Mouse (Mus musculus) spleen, adult 2 months (tissue): ENCODE data around the gene Nedd9.

Source experiments
- CTCF ChIP-seq: fragments of 200-500 bp; IDR thresholded peaks from 2 replicates; pipeline ENCODE4 v1.5.1; 2011; ENCODE audit warnings: mild to moderate bottlenecking, inconsistent platforms; ENCODE audit not compliant: insufficient read depth, insufficient read length, insufficient replicate concordance; ENCODE audit errors: extremely low read depth
- POLR2A ChIP-seq: fragments of 200-500 bp; IDR thresholded peaks from 2 replicates; pipeline ENCODE4 v1.6.1; 2011; ENCODE audit warnings: low read depth, low read length, inconsistent platforms

- no peak for TF ChIP-seq POLR2A
- no peak for TF ChIP-seq CTCF
These were observed 122.9 kb downstream of the Nedd9 start for GRCm38 (mm10) chr13:41364273-41364672.
